Mouse (Mus musculus) erythroblast, embryonic 14.5 days (primary cell): ENCODE data around the gene Etfdh.

Source experiments
- GATA1 ChIP-seq: IDR thresholded peaks from 2 replicates; pipeline ENCODE4 v1.6.1; 2012; ENCODE audit warnings: low read length, inconsistent platforms, mixed read lengths
- TAL1 ChIP-seq: IDR thresholded peaks from 3 replicates; pipeline ENCODE4 v1.6.1; 2012; ENCODE audit warnings: low read length, inconsistent platforms, mixed read lengths

DNA sequence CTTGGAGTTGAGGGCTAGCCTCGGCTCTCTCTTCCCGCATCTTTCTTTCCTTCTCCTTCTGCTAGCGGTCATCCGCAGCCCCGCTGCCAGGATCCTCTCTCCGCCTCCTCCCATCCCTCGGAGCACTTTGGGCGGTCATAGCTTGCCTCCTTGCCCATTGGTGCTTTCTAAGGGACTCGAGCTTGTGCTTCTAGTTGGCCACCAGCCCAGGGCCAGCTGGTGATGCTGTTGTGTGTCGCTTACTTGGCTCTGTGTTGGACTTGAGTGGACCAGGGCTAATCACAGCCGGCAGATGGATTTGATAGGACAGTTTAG, at the start of gene Etfdh:
- no peak for TF ChIP-seq GATA1
- no peak for TF ChIP-seq TAL1
